Mouse (Mus musculus): ENCODE results near the gene Arhgap30. TPM values are rescaled to one million over a fixed set of nuclear protein-coding genes. Genes with fewer than 3 reads are reported as not detected.
A peak's percentile ranks its signal among the peaks of the same experiment; 100 is the strongest.

Gene Arhgap30
- polyA plus RNA-seq (2012; rRNA removed): 1.6 and 4.8 TPM in 2 replicates

DNA sequence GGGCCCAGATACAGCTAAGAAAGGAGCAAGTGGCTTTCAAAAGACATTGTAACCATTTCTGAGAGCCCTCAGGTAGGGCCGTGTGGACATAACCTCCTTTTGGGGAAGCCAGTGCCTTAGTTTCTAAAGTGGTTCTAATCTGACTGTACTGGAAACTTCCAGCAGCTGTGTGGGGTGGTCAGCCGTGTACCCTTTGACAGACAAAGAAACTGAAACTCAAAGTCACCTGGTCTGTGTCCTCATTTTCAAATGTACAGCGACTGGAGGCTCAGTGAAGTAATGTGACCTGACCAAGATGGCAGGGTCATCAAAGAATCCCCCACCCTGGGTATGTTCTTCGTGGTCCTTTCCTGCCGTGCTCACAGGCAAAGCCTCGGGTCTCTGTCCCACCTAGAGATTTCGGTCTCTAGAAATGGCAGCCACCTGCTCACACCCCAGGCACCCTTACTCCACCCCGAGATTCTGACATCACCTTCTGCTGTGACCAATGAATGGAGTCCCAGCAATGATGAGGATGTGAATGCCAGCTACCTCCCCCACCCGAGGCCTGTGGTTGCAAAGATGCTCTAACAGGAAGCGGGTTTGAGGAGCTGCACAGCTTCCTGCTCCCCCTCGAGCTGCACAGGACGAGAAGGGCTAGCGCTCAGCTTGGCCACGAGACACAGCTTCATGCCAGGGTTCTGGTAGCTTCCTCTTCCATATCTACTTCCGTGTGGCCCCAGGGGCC lies at the start of gene Arhgap30:
TSS of gene Arhgap30 (plus strand) at position 579 of the 727 bp plus-strand sequence.
- TF ChIP-seq POLR2A (IDR thresholded peaks at IDR 0.05; ENCODE audit: low read depth, low read length) (no peak), CTCF (conservative IDR thresholded peaks at IDR 0.05; ENCODE audit: insufficient read depth, insufficient read length, low read depth, low read length) (no peak)
- 77% methylated on average over 15 of the region's 15 CpGs for WGBS
- no peaks in the 10 kb centered on the region for H3K36me3 ChIP-seq (ENCODE audit: control insufficient read depth, insufficient read depth, low read length)
- no peaks in the 10 kb centered on the region for H3K27me3 ChIP-seq (replicated peaks; ENCODE audit: control insufficient read depth, insufficient read depth, low read length)
- peak within 1 kb of the TSS; percentile 6; the same call in 1 of the 2 replicates for H3K4me3 ChIP-seq (ENCODE audit: insufficient read depth, low read depth, low read length)
- no peak within 1 kb of the TSS for H3K27ac ChIP-seq (ENCODE audit: insufficient read depth, low read depth, low read length)
- H3K4me1 ChIP-seq (ENCODE audit: control insufficient read depth, insufficient read depth, low read length): no peaks in the 10 kb centered on the region
- peak; percentile 49 for DNase-seq

- 58% methylated on average over 16 of the region's 16 CpGs for WGBS
- H3K36me3 ChIP-seq (ENCODE audit: control insufficient read depth, insufficient read depth, low read length): peaks cover 4% of the 10 kb centered on the region; the same call in 1 of the 2 replicates
- peak; percentile 80 for DNase-seq
Observed at GRCm38 (mm10) chr1:171342262-171343207, 46.2 kb upstream of the Arhgap30 start.

GRCm38 (mm10) chr1:171343922-171344677 lies 44.7 kb upstream of the Arhgap30 start:
- peaks cover 4% of the 10 kb centered on the region; the same call in 1 of the 2 replicates for H3K36me3 ChIP-seq (ENCODE audit: control insufficient read depth, insufficient read depth, low read length)
- DNase-seq: peak; percentile 89
- TF ChIP-seq CTCF (conservative IDR thresholded peaks at IDR 0.05; ENCODE audit: insufficient read depth, insufficient read length, low read depth, low read length): no peak
- no peak for TF ChIP-seq POLR2A (IDR thresholded peaks at IDR 0.05; ENCODE audit: low read depth, low read length)

More at GRCm38 (mm10) chr1:171342262-171343207, 46.2 kb upstream of the Arhgap30 start:
- Histone ChIP-seq H3K4me3 (ENCODE audit: insufficient read depth, low read depth, low read length) (peak overlapping the region; percentile 30; the same call in 1 of the 2 replicates), H3K27ac (ENCODE audit: insufficient read depth, low read depth, low read length) (peak overlapping the region; percentile 95), H3K27me3 (replicated peaks; ENCODE audit: control insufficient read depth, insufficient read depth, low read length) (no peaks in the 10 kb centered on the region), H3K4me1 (ENCODE audit: control insufficient read depth, insufficient read depth, low read length) (peaks cover 17% of the 10 kb centered on the region; the same call in 1 of the 2 replicates)
- TF ChIP-seq POLR2A (IDR thresholded peaks at IDR 0.05; ENCODE audit: low read depth, low read length): no peak
- TF ChIP-seq CTCF (conservative IDR thresholded peaks at IDR 0.05; ENCODE audit: insufficient read depth, insufficient read length, low read depth, low read length): no peak

DNA sequence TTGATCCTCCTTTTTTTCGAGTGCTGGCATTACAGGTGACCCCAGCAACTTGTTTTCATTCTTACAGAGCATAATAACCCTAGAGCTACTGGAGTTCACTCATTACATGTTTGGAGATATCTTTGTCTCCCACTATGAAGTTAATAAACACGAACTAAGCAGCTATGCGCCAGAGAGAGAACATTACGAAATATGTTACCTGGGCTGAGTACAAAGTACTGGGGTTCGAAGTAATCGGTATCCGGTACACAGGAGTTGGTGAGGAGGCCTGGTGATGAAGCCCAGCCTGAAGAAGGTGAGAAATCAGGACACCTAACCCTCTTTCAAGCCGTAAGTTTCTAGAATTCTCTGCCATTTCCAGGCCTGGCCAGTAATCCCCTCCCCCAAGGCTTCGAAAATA lies 44.0 kb upstream of the Arhgap30 start:
- H3K4me1 ChIP-seq (ENCODE audit: control insufficient read depth, insufficient read depth, low read length): peaks cover 22% of the 10 kb centered on the region; the same call in 1 of the 2 replicates
- TF ChIP-seq CTCF (conservative IDR thresholded peaks at IDR 0.05; ENCODE audit: insufficient read depth, insufficient read length, low read depth, low read length) (no peak), POLR2A (IDR thresholded peaks at IDR 0.05; ENCODE audit: low read depth, low read length) (no peak)
- H3K27ac ChIP-seq (ENCODE audit: insufficient read depth, low read depth, low read length): peak overlapping the region; percentile 26
- DNase-seq: peak; percentile 57
- H3K4me3 ChIP-seq (ENCODE audit: insufficient read depth, low read depth, low read length): peak overlapping the region; percentile 81
- peaks cover 4% of the 10 kb centered on the region; the same call in 1 of the 2 replicates for H3K36me3 ChIP-seq (ENCODE audit: control insufficient read depth, insufficient read depth, low read length)
- 62% methylated on average over 9 of the region's 9 CpGs for WGBS
- H3K27me3 ChIP-seq (replicated peaks; ENCODE audit: control insufficient read depth, insufficient read depth, low read length): no peaks in the 10 kb centered on the region

More at GRCm38 (mm10) chr1:171343922-171344677, 44.7 kb upstream of the Arhgap30 start:
- WGBS: 26% methylated on average over 8 of the region's 9 CpGs
- Histone ChIP-seq H3K4me1 (ENCODE audit: control insufficient read depth, insufficient read depth, low read length) (peaks cover 20% of the 10 kb centered on the region; the same call in 1 of the 2 replicates), H3K4me3 (ENCODE audit: insufficient read depth, low read depth, low read length) (peak overlapping the region; percentile 0; the same call in 1 of the 2 replicates), H3K27ac (ENCODE audit: insufficient read depth, low read depth, low read length) (peak overlapping the region; percentile 26), H3K27me3 (replicated peaks; ENCODE audit: control insufficient read depth, insufficient read depth, low read length) (no peaks in the 10 kb centered on the region)

DNA sequence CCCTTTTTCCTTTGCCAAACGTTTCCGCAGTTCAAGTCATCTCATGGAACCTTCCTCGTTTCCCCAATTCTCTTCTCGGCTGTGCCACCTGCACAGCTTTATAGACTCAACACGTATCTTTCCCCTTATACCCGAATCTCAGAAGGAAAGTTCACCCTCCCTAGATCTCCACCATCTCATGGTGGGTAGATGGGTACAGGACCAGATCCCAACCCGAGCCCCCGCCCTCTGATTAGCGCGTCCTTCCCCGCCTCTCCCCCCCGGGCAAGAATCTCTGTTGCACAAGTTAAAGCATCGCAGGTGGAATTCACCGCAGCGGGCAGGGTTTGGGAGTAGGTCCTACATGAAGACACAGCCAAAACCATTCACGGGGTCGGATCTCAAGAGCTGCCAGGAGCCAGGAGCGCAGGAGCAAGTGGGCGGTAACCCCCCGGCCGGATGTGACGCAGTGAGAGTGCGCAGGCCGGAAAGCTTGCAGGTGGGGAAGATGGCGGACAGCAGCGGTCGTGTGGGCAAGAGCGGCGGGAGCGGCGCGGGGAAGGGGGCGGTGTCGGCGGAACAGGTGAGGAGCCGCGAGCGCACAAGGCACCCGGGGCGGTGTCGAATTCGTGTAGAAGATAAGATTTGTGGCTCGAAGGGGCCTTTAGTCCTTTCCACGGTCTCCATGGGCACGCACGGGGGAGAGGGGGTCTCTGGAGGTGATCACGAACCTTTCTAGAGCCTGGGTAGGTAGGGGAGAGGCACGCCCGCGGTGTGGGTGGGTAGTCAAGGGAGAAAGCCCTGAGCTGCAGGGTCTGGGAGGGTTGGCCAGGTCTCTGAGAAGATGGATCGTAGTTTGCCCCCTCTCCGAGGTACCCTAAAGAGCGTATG lies 43.3 kb upstream of the Arhgap30 start, which contains the start of the genes Nit1 and Pfdn2:
TSS of gene Nit1 (minus strand) at position 422 of the 870 bp plus-strand sequence.
TSS of gene Pfdn2 (plus strand) at position 446 of the 870 bp plus-strand sequence.
- WGBS: under 1% methylated on average over 53 of the region's 53 CpGs
- DNase-seq: peak; percentile 95
- peaks cover 3% of the 10 kb centered on the region; the same call in 1 of the 2 replicates for H3K36me3 ChIP-seq (ENCODE audit: control insufficient read depth, insufficient read depth, low read length)
- peak; percentile 56 for TF ChIP-seq POLR2A (IDR thresholded peaks at IDR 0.05; ENCODE audit: low read depth, low read length)
- no peak for TF ChIP-seq CTCF (conservative IDR thresholded peaks at IDR 0.05; ENCODE audit: insufficient read depth, insufficient read length, low read depth, low read length)
- H3K27me3 ChIP-seq (replicated peaks; ENCODE audit: control insufficient read depth, insufficient read depth, low read length): no peaks in the 10 kb centered on the region
- H3K4me1 ChIP-seq (ENCODE audit: control insufficient read depth, insufficient read depth, low read length): peaks cover 24% of the 10 kb centered on the region; the same call in 1 of the 2 replicates
- peak within 1 kb of the TSS; percentile 46 for H3K27ac ChIP-seq (ENCODE audit: insufficient read depth, low read depth, low read length)
- H3K4me3 ChIP-seq (ENCODE audit: insufficient read depth, low read depth, low read length): peak within 1 kb of the TSS; percentile 81

Measured in kidney, adult 2 months (tissue).